ENCODE assay signal across 8 mouse cellular contexts in the genomic region with DNA sequence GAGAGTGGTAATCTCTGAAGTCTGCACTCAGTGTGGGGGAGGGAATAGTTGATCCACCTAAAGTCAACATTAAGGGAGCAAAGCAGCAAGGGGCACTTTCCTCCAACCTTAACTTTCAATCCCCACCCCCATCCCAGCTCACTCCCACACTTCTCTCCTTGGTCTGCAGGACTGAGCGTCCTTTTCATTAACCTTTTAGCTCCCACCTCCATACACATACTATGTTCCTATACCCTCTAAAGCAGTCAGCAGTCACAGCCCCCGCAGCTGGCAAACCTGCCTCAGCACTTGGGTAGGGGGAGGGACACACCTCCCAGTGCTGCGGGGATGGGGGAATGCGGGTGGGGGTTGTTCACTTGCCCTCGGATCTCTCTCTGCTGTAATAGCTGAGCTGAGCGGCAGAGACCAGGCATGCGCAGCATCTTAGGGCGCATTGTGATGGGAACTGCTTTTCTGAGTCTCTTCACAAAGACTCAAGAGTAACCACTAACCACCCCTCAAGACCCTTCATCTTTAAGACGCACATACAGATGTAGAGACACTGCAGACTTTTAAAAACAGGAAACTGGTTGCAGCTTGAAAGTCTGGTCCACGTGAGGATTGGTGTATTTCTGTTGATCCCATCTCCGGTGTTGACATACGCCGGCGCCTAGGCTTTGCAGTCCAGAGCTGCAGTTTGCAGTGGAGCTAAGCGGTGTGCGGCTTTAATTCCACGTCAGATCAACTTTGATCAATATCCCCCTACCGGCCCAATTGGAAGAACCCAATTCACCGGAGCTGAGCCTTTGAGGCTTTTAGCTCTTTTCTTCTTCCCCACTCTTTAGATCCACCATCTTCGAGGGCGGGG. TPM values are rescaled to one million over a fixed set of nuclear protein-coding genes. Genes with fewer than 3 reads are reported as not detected.
A peak's percentile ranks its signal among the peaks of the same experiment; 100 is the strongest.
DNase-seq lines count a peak whose midpoint lies in the region; ATAC-seq and TF ChIP-seq lines count a peak whose summit lies in the region.

A gene (plus strand): TSS at position 797 of the 847 bp plus-strand sequence.

- 12% methylated on average over 21 of the region's 21 CpGs for WGBS in lung, embryonic 14.5 days
- WGBS in heart, embryonic 16.5 days: 13% methylated on average over 21 of the region's 21 CpGs
- WGBS in stomach, embryonic 15.5 days: 17% methylated on average over 21 of the region's 21 CpGs

- peak within 1 kb of the TSS; percentile 39 for H3K4me3 ChIP-seq in lung, embryonic 14.5 days (ENCODE audit: low read depth, low read length)
- H3K4me3 ChIP-seq in heart, embryonic 16.5 days (ENCODE audit: low read length): peak within 1 kb of the TSS; percentile 57
- H3K4me3 ChIP-seq in stomach, embryonic 15.5 days (replicated peaks): peak within 1 kb of the TSS; percentile 44

- no peaks in the 10 kb centered on the region for H3K9me3 ChIP-seq in lung, embryonic 14.5 days (ENCODE audit: low read depth, low read length)
- no peaks in the 10 kb centered on the region for H3K9me3 ChIP-seq in heart, embryonic 16.5 days (replicated peaks; ENCODE audit: control insufficient read depth, low read length)
- no peaks in the 10 kb centered on the region for H3K9me3 ChIP-seq in stomach, embryonic 15.5 days

- peak; percentile 81 for ATAC-seq in lung, embryonic 14.5 days (ENCODE audit: insufficient read depth)
- ATAC-seq in common myeloid progenitor, adult 5-6 weeks (replicated peaks; ENCODE audit: low read depth, poor library complexity, severe bottlenecking): peak; percentile 64
- ATAC-seq in heart, embryonic 16.5 days (replicated peaks; ENCODE audit: extremely low read depth, insufficient read depth, low FRiP score): peak; percentile 53
- peak; percentile 54 for ATAC-seq in megakaryocyte progenitor cell, adult 5-6 weeks (replicated peaks; ENCODE audit: poor library complexity)
- ATAC-seq in stomach, embryonic 15.5 days (ENCODE audit: insufficient read depth, low FRiP score, low read depth): peak; percentile 58; the same call in 1 of the 2 replicates

- no peak for TF ChIP-seq CTCF in lung, embryonic 14.5 days (IDR thresholded peaks at IDR 0.05; ENCODE audit: low read depth)

- peak within 1 kb of the TSS; percentile 62 for H3K4me2 ChIP-seq in lung, embryonic 14.5 days
- peak within 1 kb of the TSS; percentile 75 for H3K4me2 ChIP-seq in heart, embryonic 16.5 days (ENCODE audit: low read depth, low read length)
- peak within 1 kb of the TSS; percentile 56 for H3K4me2 ChIP-seq in stomach, embryonic 15.5 days

- no peaks in the 10 kb centered on the region for H3K4me1 ChIP-seq in lung, embryonic 14.5 days (ENCODE audit: insufficient read depth)
- peaks cover 4% of the 10 kb centered on the region; the same call in 1 of the 2 replicates for H3K4me1 ChIP-seq in heart, embryonic 16.5 days (ENCODE audit: control insufficient read depth, insufficient read depth, low read length)
- no peaks in the 10 kb centered on the region for H3K4me1 ChIP-seq in stomach, embryonic 15.5 days

- peak within 1 kb of the TSS; percentile 13; the same call in 1 of the 2 replicates for H3K27ac ChIP-seq in lung, embryonic 14.5 days (ENCODE audit: low read depth)
- peak within 1 kb of the TSS; percentile 71 for H3K27ac ChIP-seq in heart, embryonic 16.5 days (ENCODE audit: low read length)
- no peak within 1 kb of the TSS; the same call in 1 of the 2 replicates for H3K27ac ChIP-seq in stomach, embryonic 15.5 days

- no peaks in the 10 kb centered on the region for H3K27me3 ChIP-seq in lung, embryonic 14.5 days (ENCODE audit: insufficient read depth, low read length)
- no peaks in the 10 kb centered on the region for H3K27me3 ChIP-seq in heart, embryonic 16.5 days (ENCODE audit: control insufficient read depth, insufficient read depth, low read length)
- no peaks in the 10 kb centered on the region for H3K27me3 ChIP-seq in stomach, embryonic 15.5 days (replicated peaks)

- H3K9ac ChIP-seq in lung, embryonic 14.5 days: peak within 1 kb of the TSS; percentile 23
- peak within 1 kb of the TSS; percentile 64 for H3K9ac ChIP-seq in heart, embryonic 16.5 days (ENCODE audit: low read length)
- H3K9ac ChIP-seq in stomach, embryonic 15.5 days: peak within 1 kb of the TSS; percentile 19

- DNase-seq in lung, embryonic 14.5 days: peak; percentile 54
- DNase-seq in lung, postnatal 25 days (ENCODE audit: low spot score): no peak
- peak; percentile 15 to 27 for DNase-seq in layer of hippocampus, postnatal 36 days
- DNase-seq in spleen, adult 12 weeks (ENCODE audit: low spot score): no peak

- no peaks in the 10 kb centered on the region for H3K36me3 ChIP-seq in lung, embryonic 14.5 days (ENCODE audit: insufficient read depth)
- H3K36me3 ChIP-seq in heart, embryonic 16.5 days (ENCODE audit: control insufficient read depth, insufficient read depth): no peaks in the 10 kb centered on the region
- no peaks in the 10 kb centered on the region for H3K36me3 ChIP-seq in stomach, embryonic 15.5 days

RNA-seq across cellular contexts. Expression of the gene that starts here (rescaled TPM):
- polyA plus RNA-seq in lung, embryonic 14.5 days (2014; fragmentation: Nextera tagmentation; extraction: Ambion mirVana): 7.4 and 11.3 TPM in 2 replicates
- 52.3 and 66.3 TPM in 2 replicates for total RNA-seq in common myeloid progenitor, adult 5-6 weeks (2017)
- polyA plus RNA-seq in heart, embryonic 16.5 days (2015; fragmentation: Nextera tagmentation; extraction: Ambion mirVana): 4.9 and 6.5 TPM in 2 replicates
- total RNA-seq in layer of hippocampus, postnatal 36 days (2021): 100 to 1,000 TPM; 163 to 171 TPM
- total RNA-seq in megakaryocyte progenitor cell, adult 5-6 weeks (2015): 103 and 109 TPM in 2 replicates
- total RNA-seq in megakaryocyte progenitor cell, adult 5-6 weeks (2017): 44.6 and 52.2 TPM in 2 replicates
- 9.0 TPM in 2 replicates for polyA plus RNA-seq in stomach, embryonic 15.5 days (2015; fragmentation: Nextera tagmentation; extraction: Ambion mirVana)

Comparison
In these comparisons a context has a peak if more than half of its experiments do, and no peak if none do; other contexts are left out.
1. DNase-seq: peak in lung, embryonic 14.5 days (single experiment) and layer of hippocampus, postnatal 36 days (2 of 2); none in lung, postnatal 25 days (single experiment) and spleen, adult 12 weeks (single experiment).
2. Peak in every context shown above with its lines, with median percentiles within 50 percentile points of each other: ATAC-seq, H3K4me2 ChIP-seq, H3K4me3 ChIP-seq and H3K9ac ChIP-seq.